ENCODE assay signal across 8 mouse cellular contexts in genomic region chr7:127024755-127025555, GRCm38 (mm10). TPM values are rescaled to one million over a fixed set of nuclear protein-coding genes. Genes with fewer than 3 reads are reported as not detected.
DNase-seq lines count a peak whose midpoint lies in the region; ATAC-seq and TF ChIP-seq lines count a peak whose summit lies in the region.

No protein-coding gene starts in this region.

- H3K9me3 ChIP-seq in lung, postnatal 0 days (ENCODE audit: low read length) = no peaks in the 10 kb centered on the region

- H3K9ac ChIP-seq in lung, postnatal 0 days (replicated peaks; ENCODE audit: low read depth) = peak overlapping the region; percentile 79

- no peaks in the 10 kb centered on the region; the same call in 1 of the 2 replicates for H3K36me3 ChIP-seq in lung, postnatal 0 days (ENCODE audit: insufficient read depth, low read length)

- H3K4me2 ChIP-seq in lung, postnatal 0 days (replicated peaks; ENCODE audit: low read depth, low read length) = peak overlapping the region; percentile 94

- ATAC-seq in Patski = peak; percentile 23
- peak; percentile 17; the same call in 1 of the 2 replicates for ATAC-seq in frontal cortex, adult (ENCODE audit: low TSS enrichment)
- peak; percentile 8 to 29; a peak in 3 of 4 replicates for ATAC-seq in hematopoietic stem cell, adult 5-6 weeks (replicated peaks in 1 of 2; ENCODE audit: insufficient read depth in 1 of 2, low FRiP score in 2 of 2, low TSS enrichment in 1 of 2, low read depth in 1 of 2, poor library complexity in 2 of 2, severe bottlenecking in 2 of 2)
- peak; percentile 40 for ATAC-seq in lung, postnatal 0 days

- no peaks in the 10 kb centered on the region for H3K27me3 ChIP-seq in Patski
- no peaks in the 10 kb centered on the region for H3K27me3 ChIP-seq in lung, postnatal 0 days (replicated peaks; ENCODE audit: insufficient read depth, low read length)

- in situ Hi-C loops in Patski (cut with MboI; ENCODE audit: low pct_unique_long_range_greater_than_20kb) = no loop called here

- POLR2A ChIA-PET in Patski (lab: Charles Lee) = interaction anchor here (0.6 to 5.6 kb wide), 5 partner anchors 8 to 78 kb away, joined by 4 to 31 read pairs (median 5); partner anchors contain the start of genes Mvp, Pagr1a and Pagr1b

- no peak for DNase-seq in Patski (ENCODE audit: low read depth, low spot score)
- DNase-seq in cerebellum, adult 9-11 months = peak; percentile 93
- peak; percentile 77 to 83 for DNase-seq in layer of hippocampus, postnatal 10 days (ENCODE audit: low spot score in 2 of 2)
- peak; percentile 94 for DNase-seq in lung, postnatal 0 days (ENCODE audit: low spot score)
- DNase-seq in ovary, adult 18-20 months (ENCODE audit: low spot score) = peak; percentile 75
- peak; percentile 86 to 91 for DNase-seq in thymus, postnatal 36 days

- H3K4me1 ChIP-seq in lung, postnatal 0 days (ENCODE audit: insufficient read depth, low read depth, low read length) = peaks cover 22% of the 10 kb centered on the region; the same call in 1 of the 2 replicates

- CTCF ChIA-PET in Patski (lab: Charles Lee) = interaction anchor here (0.8 to 3.3 kb wide), 4 partner anchors 10 to 86 kb away, joined by 3 to 21 read pairs (median 4); partner anchors contain the start of genes Mvp, Pagr1a and Pagr1b

- TF ChIP-seq CTCF in Patski (IDR thresholded peaks at IDR 0.05) = no peak
- TF ChIP-seq CTCF in lung, postnatal 0 days (IDR thresholded peaks at IDR 0.05) = peak; percentile 91

- TF ChIP-seq EP300 in lung, postnatal 0 days (IDR thresholded peaks at IDR 0.05) = no peak

- peak overlapping the region; percentile 96 for H3K27ac ChIP-seq in lung, postnatal 0 days (ENCODE audit: low read length)

- WGBS in lung, postnatal 0 days = under 1% methylated on average over 25 of the region's 30 CpGs

- H3K4me3 ChIP-seq in lung, postnatal 0 days (ENCODE audit: low read depth, low read length) = peak overlapping the region; percentile 92

RNA-seq across cellular contexts. Expression of gene Maz, which starts 1.9 kb away (rescaled TPM):
- polyA plus RNA-seq in Patski (2021) = 139 TPM
- total RNA-seq in hematopoietic stem cell, adult 5-6 weeks (2017) = 53.3 and 65.4 TPM in 2 replicates
- 100 to 1,000 TPM; 283 to 292 TPM for total RNA-seq in layer of hippocampus, postnatal 10 days (2021)
- 36.1 and 37.0 TPM in 2 replicates for polyA plus RNA-seq in lung, postnatal 0 days (2015; fragmentation: Nextera tagmentation; extraction: Ambion mirVana)

RNA-seq across cellular contexts. Expression of gene Prrt2, which starts 3.9 kb away (rescaled TPM):
- polyA plus RNA-seq in Patski (2021) = 0.36 TPM
- 0.30 and 0.69 TPM in 2 replicates for total RNA-seq in hematopoietic stem cell, adult 5-6 weeks (2017)
- total RNA-seq in layer of hippocampus, postnatal 10 days (2021) = 100 to 1,000 TPM; 146 to 184 TPM
- polyA plus RNA-seq in lung, postnatal 0 days (2015; fragmentation: Nextera tagmentation; extraction: Ambion mirVana) = 1.0 and 1.3 TPM in 2 replicates

RNA-seq across cellular contexts. Expression of gene Gm42742, which starts 4.1 kb away (rescaled TPM):
- 39.5 TPM for polyA plus RNA-seq in Patski (2021)
- total RNA-seq in hematopoietic stem cell, adult 5-6 weeks (2017) = 35.6 and 38.7 TPM in 2 replicates
- 10 to 100 TPM; 33.4 to 34.8 TPM for total RNA-seq in layer of hippocampus, postnatal 10 days (2021)
- polyA plus RNA-seq in lung, postnatal 0 days (2015; fragmentation: Nextera tagmentation; extraction: Ambion mirVana) = 28.5 and 29.3 TPM in 2 replicates

RNA-seq across cellular contexts. Expression of gene Pagr1a, which starts 7.8 kb away (rescaled TPM):
- polyA plus RNA-seq in Patski (2021) = 17.5 TPM
- 3.7 and 9.9 TPM in 2 replicates for total RNA-seq in hematopoietic stem cell, adult 5-6 weeks (2017)
- 10 to 100 TPM; 24.9 to 34.2 TPM for total RNA-seq in layer of hippocampus, postnatal 10 days (2021)
- 20.7 and 28.3 TPM in 2 replicates for polyA plus RNA-seq in lung, postnatal 0 days (2015; fragmentation: Nextera tagmentation; extraction: Ambion mirVana)

RNA-seq across cellular contexts. Expression of gene Pagr1b, which starts 8.7 kb away (rescaled TPM):
- polyA plus RNA-seq in Patski (2021) = 0.33 TPM
- not detected in 2 replicates for total RNA-seq in hematopoietic stem cell, adult 5-6 weeks (2017)
- total RNA-seq in layer of hippocampus, postnatal 10 days (2021) = under 1 TPM in 1 of 2 experiments, not detected in 1; 0.62 TPM
- 1.00 and 1.1 TPM in 2 replicates for polyA plus RNA-seq in lung, postnatal 0 days (2015; fragmentation: Nextera tagmentation; extraction: Ambion mirVana)

Comparison
In these comparisons a context has a peak if more than half of its experiments do, and no peak if none do; other contexts are left out.
1. RNA of gene Prrt2, which starts 3.9 kb away (total RNA-seq): 146 to 184 TPM in layer of hippocampus, postnatal 10 days; 0.30 to 0.69 TPM in hematopoietic stem cell, adult 5-6 weeks; every median in the first group is over 10 times any median in the second.
2. Peak in every context shown above with its lines, with median percentiles within 50 percentile points of each other: ATAC-seq.